Mouse (Mus musculus): ENCODE measurements at regions not wholly inside any gene's neighbourhood (a gene's known extent, or its start where the extent isn't known, plus 50 kb on each side); places are given as distances from the start of the nearest gene placed in this dataset.

GRCm38 (mm10) chr14:58570021-58570420 lies 499.7 kb downstream of the Fgf9 start:
- no peak for ATAC-seq

GRCm38 (mm10) chr14:58567472-58567871 lies 497.1 kb downstream of the Fgf9 start:
- ATAC-seq: no peak

- ATAC-seq: peak; percentile 81
Measured at GRCm38 (mm10) chr14:58563082-58563481, 492.7 kb downstream of the Fgf9 start.

- no peak for ATAC-seq
Measured at GRCm38 (mm10) chr14:58550785-58551184, 480.4 kb downstream of the Fgf9 start.

DNA sequence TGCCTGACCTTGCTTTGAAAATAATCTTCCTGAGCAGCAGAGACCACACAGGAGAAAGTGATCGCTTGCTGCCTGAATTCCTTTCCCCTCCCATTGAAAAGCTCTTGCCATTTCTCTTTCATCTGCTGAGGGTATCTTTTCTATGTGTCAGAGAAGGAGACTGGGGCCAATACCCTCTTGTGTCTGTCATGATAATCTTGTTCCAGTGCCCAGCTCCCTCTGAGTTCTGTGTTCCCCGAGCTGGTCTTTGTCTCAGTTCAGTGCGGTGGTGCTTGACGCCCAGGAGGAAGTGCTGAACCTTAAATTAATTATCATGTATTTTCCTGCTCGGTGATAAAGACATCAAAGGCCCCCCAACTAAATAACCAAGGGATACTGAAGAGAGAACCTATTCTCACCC lies 475.4 kb downstream of the Fgf9 start:
- no peak for ATAC-seq

GRCm38 (mm10) chr14:58543140-58543767 lies 472.9 kb downstream of the Fgf9 start:
- no peak for ATAC-seq

DNA sequence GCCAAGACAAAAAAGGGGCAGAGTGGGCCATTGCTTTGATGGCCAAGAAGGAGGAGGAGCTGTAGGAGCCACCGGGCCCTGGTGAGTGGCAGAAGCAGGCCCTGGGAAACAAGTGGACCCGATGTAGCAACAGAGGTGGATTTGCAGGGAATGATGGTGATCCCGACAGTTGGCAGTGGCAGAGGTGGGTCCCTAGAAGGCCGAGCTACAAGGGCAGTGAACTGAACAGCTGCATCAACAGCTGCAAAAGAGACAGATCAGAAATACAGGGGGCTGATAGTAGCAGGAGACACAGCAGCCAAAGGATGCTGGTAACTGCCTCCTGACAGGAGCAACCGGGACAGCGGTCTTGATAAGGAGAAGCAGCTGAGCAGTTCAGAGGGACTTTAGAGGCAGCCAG lies 467.8 kb downstream of the Fgf9 start:
- no peak for ATAC-seq

GRCm38 (mm10) chr14:58520976-58521549 lies 450.7 kb downstream of the Fgf9 start:
- ATAC-seq: no peak

GRCm38 (mm10) chr14:58520384-58520783 lies 450.0 kb downstream of the Fgf9 start:
- ATAC-seq: no peak

DNA sequence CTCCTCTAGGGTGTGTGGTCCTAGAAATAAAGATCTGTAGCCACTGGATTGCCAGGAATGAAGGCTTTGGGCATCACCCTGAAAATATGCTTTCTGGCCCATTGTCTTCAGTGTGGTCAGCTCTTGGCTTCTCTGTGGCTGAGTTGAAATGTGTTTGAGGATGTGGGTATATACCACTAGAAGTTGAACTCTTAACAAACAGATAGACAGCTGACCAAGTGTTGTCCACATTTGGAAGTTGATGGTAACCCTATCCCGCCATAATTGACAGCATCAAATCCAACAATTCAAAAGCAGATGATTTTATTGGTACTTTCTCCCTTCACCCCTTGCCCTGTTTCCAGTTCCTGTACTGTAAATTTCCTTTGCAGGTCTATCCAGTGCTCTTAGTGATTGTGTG lies 448.7 kb downstream of the Fgf9 start:
- no peak for ATAC-seq

GRCm38 (mm10) chr14:58516543-58516942 lies 446.2 kb downstream of the Fgf9 start:
- no peak for ATAC-seq

DNA sequence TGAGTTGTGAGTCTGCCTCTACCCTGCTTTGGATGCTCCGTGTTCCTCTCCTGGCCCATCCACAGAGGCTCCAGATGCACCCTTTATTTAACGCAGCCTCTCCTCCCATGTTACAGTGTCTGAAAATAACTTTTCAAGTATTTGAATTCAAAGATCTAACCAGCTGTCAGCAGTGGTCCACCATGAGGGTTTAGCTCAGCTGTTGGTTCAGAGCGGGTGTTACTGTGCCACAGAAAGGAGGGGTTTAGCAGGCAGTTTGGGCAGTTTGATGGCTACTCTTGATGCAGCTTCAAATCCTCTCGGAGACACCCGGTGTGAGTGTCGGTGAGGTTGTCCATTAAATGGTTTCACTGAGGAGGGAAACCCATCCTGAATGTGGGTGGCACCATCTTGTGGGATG lies 441.8 kb downstream of the Fgf9 start:
- ATAC-seq: no peak

DNA sequence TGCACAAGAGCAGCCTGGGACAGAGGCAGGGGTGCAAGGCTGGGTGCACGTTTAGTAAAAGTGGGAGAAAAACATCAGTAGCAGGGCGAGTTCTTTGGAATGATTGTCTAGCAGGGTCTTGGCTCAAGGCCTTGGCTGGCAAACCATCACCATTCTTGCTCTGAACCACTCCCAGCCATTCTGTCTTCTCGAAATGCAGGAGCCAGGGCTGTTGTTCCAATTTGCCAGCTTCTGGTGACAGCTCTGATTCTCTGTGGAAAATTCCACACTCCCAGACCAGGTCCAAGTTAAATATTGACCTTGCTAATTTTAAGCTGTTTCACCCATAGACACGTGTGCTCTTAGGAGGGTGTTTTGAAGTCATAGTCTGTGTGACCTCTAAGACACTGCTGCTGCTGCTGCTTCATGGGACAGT lies 441.2 kb downstream of the Fgf9 start:
- no peak for ATAC-seq

GRCm38 (mm10) chr14:58510790-58511189 lies 440.4 kb downstream of the Fgf9 start:
- ATAC-seq: no peak

GRCm38 (mm10) chr14:58509106-58509505 lies 438.8 kb downstream of the Fgf9 start:
- ATAC-seq: no peak

DNA sequence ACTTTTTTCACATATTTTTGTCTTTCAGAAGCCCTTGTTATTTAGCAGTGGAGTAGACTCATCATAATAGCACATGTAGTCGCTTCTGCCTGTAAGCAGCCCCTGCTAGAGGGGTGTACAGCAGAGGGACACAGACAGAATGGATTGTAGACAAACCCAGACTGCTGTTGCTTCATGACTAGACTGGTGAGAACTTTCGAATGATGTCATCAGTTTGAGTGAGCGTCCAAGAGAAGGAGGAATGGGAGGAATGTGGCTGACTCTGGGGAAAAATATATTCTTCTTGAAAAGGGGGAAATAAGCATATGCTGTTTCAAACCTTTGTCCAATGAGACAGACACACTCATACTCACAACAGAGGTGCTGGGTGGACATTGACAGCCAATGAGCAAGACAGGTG lies 436.1 kb downstream of the Fgf9 start:
- ATAC-seq: no peak

- ATAC-seq: no peak
Measured at GRCm38 (mm10) chr14:58505841-58506240, 435.5 kb downstream of the Fgf9 start.

DNA sequence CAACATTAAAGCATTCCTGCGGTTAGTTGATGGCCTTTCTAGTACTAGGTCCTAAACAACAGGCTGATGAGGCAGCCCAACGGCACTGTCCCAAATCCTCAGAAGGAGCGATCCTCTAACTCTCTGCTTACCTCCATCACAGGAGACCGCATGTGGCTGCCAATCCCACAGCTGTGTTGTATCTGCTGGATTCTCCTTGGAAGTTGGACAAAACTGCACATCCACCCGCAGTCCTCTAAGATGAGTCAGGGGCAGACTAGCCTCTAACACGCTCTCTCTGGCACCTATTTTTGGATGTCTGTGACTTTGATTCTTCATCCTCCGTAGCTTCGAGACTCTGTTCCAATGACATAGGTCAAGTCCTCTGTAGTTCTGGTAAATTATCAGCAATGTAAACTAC lies 432.5 kb downstream of the Fgf9 start:
- no peak for ATAC-seq

DNA sequence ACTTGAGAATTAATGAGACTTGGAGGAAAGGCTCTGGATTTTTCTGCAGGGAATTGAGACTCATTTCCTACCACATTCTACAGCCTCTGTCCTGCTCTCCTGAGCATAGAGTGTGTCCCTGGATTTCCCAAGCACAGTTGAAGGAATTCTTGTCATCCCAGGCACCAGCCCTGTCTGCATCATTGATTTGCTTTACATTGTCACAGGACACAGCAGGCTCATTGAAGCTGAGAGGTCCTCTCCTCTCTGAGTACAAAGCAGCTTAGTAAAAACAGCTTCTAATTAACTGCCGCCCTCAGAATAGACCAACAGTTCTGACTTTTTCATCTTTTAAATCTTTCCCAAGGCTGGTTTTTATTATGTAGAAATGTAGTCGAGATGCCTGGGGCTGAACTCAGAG lies 429.7 kb downstream of the Fgf9 start:
- ATAC-seq: no peak

- no peak for ATAC-seq
Measured at GRCm38 (mm10) chr14:58499501-58499900, 429.2 kb downstream of the Fgf9 start.

DNA sequence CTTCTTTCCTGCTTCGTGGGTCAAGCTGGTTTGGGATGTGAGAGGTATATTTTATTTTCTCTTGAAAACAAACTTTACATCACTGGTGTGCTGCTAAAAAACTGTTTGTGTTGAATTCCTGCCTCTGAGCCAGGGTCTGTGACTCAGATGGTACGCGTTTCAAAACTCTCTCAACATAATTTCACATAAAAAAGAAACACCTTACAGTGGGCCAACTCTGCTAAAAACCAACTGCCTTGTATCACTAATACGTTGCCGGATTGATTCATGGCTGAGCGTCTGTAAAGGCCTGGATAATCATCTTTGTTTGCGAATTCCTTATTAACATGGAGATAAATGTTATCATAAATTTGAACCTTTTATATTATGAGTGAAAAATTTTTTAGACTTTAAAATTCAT lies 428.7 kb downstream of the Fgf9 start:
- no peak for ATAC-seq

- no peak for ATAC-seq
Measured at GRCm38 (mm10) chr14:58496902-58497301, 426.6 kb downstream of the Fgf9 start.

DNA sequence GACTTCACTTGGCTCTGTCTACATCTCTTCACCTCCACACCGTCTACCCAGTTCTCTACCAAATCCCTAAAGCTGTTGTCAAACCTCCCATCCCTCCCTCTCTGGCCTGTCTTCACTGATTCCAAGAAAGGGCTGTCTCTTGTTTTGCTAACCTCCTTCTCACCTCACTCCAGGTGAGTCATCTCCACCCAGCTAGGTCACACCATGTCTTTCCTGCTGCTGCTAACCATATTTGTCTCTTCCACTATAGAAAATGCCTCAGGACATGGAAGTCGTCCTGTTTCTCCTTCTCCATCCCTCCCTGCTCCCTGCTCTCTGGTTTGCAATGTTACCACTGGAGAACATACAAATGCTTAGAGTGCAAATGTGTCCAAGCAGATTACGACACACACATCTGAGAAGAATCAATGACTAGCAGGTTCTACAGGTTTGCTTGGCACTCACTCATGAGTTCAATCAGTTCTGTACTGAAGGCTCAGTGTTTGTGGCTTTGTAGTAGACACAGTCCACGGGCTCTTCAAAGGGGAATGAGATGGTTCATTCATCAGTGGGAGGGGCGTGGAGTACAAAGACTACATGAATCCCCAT lies 424.1 kb downstream of the Fgf9 start:
- ATAC-seq: no peak

GRCm38 (mm10) chr14:58492118-58492517 lies 421.8 kb downstream of the Fgf9 start:
- no peak for ATAC-seq

- ATAC-seq: no peak
Measured at GRCm38 (mm10) chr14:58488803-58489202, 418.5 kb downstream of the Fgf9 start.

Measured in CD4-positive, CD25-positive, alpha-beta regulatory T cell, adult 4 months (primary cell).